Mouse (Mus musculus): ENCODE measurements around the gene Tmed10. TPM values are rescaled to one million over a fixed set of nuclear protein-coding genes. Genes with fewer than 3 reads are reported as not detected.

Gene Tmed10
- polyA plus RNA-seq, 1 experiment, result 59.6 TPM

DNA sequence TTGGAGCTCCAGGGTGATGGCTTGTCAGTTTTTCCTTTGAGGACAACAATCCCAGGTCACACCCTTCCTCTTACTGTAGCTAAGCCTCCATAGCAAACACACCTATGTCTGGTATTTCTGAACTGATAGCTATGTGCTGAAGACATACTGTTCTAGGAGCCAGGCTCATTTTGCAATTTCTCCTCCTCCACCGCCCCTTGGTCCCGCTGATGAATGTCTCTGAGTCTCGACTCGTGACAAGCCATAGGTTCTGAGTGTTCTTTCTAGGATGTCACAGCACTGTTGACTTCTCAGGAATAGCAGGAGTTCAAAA lies 23.3 kb upstream of the Tmed10 start:
- H3K4me3 ChIP-seq (replicated peaks; ENCODE audit: control insufficient read depth, low read depth, low read length), result no peak overlapping the region
- no peak overlapping the region for H3K27ac ChIP-seq (ENCODE audit: control insufficient read depth, insufficient read depth, low read depth, low read length, poor library complexity)
- no peak for TF ChIP-seq CTCF (IDR thresholded peaks at IDR 0.05; ENCODE audit: control insufficient read depth, insufficient read depth, low read length)
- no peak for TF ChIP-seq POLR2A (IDR thresholded peaks at IDR 0.05; ENCODE audit: borderline replicate concordance, control insufficient read depth, low read depth, low read length)
- 55% methylated on average over 4 of the region's 4 CpGs for WGBS
- H3K4me1 ChIP-seq (ENCODE audit: control insufficient read depth, insufficient read depth, low read length), result peaks cover 3% of the 10 kb centered on the region; the same call in 1 of the 2 replicates

DNA sequence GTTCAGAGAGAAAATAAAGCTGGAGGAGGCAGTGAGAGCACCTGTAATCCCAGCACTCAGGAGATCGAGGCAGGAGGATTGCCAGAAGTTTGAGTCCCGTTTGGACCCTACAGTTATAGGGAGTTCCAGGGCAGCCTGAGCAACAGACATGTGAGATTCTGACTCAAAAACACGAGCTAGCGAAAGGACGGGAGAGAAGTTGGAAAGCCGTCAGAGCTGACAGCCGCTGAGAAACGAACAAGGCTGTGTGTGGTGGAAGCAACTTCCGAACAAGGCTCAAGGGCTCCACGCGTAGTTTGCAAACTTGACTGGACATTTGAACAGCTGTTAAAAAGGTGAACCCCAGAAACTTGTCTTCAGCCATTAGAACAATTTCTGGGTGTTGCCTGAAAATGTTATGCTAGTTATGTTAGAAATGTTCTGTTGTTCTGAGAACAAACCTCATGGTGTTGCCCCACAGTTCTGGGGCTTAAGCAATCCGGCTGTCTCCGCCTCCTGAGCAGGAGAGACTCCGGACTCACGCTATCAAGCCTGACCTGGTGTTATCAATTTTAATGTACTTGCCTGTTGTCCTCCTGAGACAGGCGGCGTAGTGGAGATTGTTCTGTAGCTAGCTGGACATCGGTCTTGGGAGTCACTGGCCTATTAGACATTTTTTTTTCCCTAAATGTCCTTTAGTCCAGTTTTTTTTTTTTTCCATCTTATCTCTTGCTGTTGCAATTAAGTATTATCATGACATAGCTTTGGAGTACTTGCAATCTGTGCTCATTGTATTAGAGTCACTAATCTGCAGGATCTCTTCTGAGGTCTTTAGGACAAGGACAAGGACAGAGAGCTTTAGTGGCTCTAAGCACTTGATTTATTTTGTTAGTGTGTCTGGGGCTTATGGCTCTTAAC lies 22.7 kb upstream of the Tmed10 start:
- TF ChIP-seq CTCF (IDR thresholded peaks at IDR 0.05; ENCODE audit: control insufficient read depth, insufficient read depth, low read length) (no peak), POLR2A (IDR thresholded peaks at IDR 0.05; ENCODE audit: borderline replicate concordance, control insufficient read depth, low read depth, low read length) (no peak)
- 44% methylated on average over 18 of the region's 18 CpGs for WGBS
- peaks cover 6% of the 10 kb centered on the region; the same call in 1 of the 2 replicates for H3K4me1 ChIP-seq (ENCODE audit: control insufficient read depth, insufficient read depth, low read length)
- H3K4me3 ChIP-seq (replicated peaks; ENCODE audit: control insufficient read depth, low read depth, low read length), result peak overlapping the region; percentile 2
- H3K27ac ChIP-seq (ENCODE audit: control insufficient read depth, insufficient read depth, low read depth, low read length, poor library complexity), result peak overlapping the region; percentile 88

DNA sequence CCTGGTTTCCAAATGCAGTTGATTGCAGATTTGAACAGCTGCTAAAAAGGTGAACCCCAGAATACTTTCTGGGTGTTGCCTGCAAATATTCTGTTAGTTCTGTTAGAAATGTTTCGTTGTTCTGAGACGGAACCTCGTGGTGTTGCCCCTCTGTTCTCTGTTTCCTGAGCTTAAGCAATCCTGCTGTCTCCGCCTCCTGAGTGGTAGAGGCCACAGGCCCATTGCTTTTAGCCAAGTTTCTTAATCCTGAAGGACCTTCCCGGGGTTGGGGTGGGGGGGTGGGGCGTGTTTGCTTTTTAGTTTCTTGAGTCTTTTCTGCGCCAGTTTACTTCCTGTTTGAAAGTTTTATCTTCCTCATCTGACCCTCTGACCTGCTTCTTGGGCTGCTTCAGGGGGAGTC lies 19.3 kb upstream of the Tmed10 start:
- peak overlapping the region; percentile 92 for H3K27ac ChIP-seq (ENCODE audit: control insufficient read depth, insufficient read depth, low read depth, low read length, poor library complexity)
- 12% methylated on average over 7 of the region's 7 CpGs for WGBS
- peaks cover 9% of the 10 kb centered on the region; the same call in 1 of the 2 replicates for H3K4me1 ChIP-seq (ENCODE audit: control insufficient read depth, insufficient read depth, low read length)
- no peak overlapping the region for H3K4me3 ChIP-seq (replicated peaks; ENCODE audit: control insufficient read depth, low read depth, low read length)
- TF ChIP-seq POLR2A (IDR thresholded peaks at IDR 0.05; ENCODE audit: borderline replicate concordance, control insufficient read depth, low read depth, low read length), result no peak
- no peak for TF ChIP-seq CTCF (IDR thresholded peaks at IDR 0.05; ENCODE audit: control insufficient read depth, insufficient read depth, low read length)

DNA sequence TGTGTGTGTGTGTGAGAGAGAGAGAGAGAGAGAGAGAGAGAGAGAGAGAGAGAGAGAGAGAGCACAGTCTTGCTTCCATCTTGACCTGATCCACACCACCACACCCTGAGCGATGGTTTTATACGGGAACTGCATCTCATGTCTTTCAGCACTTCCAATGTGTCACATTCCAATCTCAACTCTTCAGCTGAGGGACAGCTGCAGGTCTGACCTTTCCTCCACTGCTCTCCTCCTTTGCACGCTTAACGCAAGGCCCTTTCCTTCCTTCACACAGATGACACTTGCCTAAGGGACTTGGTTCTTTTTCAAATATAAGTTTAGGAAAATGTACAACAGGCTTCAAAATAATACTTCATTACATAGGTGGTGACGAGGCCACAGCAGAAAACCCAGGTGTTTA lies 18.9 kb upstream of the Tmed10 start:
- no peak for TF ChIP-seq POLR2A (IDR thresholded peaks at IDR 0.05; ENCODE audit: borderline replicate concordance, control insufficient read depth, low read depth, low read length)
- no peak for TF ChIP-seq CTCF (IDR thresholded peaks at IDR 0.05; ENCODE audit: control insufficient read depth, insufficient read depth, low read length)
- H3K4me3 ChIP-seq (replicated peaks; ENCODE audit: control insufficient read depth, low read depth, low read length), result peak overlapping the region; percentile 55
- H3K27ac ChIP-seq (ENCODE audit: control insufficient read depth, insufficient read depth, low read depth, low read length, poor library complexity), result peak overlapping the region; percentile 83
- peaks cover 9% of the 10 kb centered on the region; the same call in 1 of the 2 replicates for H3K4me1 ChIP-seq (ENCODE audit: control insufficient read depth, insufficient read depth, low read length)
- 50% methylated on average over 5 of the region's 5 CpGs for WGBS

DNA sequence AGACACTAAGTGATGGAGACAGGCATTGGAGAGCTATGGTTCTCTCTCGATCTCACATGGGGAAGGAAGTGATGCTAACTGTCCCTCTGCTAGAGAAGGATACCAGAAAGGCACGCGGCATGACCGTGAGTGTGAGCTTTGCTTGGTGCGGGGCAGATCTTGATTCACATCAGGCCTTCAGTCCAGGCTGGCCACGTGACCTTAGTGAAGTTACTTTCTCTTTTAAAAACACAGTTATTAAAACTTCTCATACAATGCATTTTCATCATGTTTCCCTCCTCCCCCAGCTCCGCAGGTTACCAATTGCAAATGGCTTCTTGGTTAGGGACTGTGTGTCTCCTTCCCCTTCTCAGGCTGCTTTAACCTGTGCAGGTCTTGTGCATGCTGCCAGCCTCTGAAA lies 16.5 kb upstream of the Tmed10 start:
- TF ChIP-seq POLR2A (IDR thresholded peaks at IDR 0.05; ENCODE audit: borderline replicate concordance, control insufficient read depth, low read depth, low read length) (no peak), CTCF (IDR thresholded peaks at IDR 0.05; ENCODE audit: control insufficient read depth, insufficient read depth, low read length) (no peak)
- Histone ChIP-seq H3K27ac (ENCODE audit: control insufficient read depth, insufficient read depth, low read depth, low read length, poor library complexity) (no peak overlapping the region; the same call in 1 of the 2 replicates), H3K4me1 (ENCODE audit: control insufficient read depth, insufficient read depth, low read length) (peaks cover 7% of the 10 kb centered on the region; the same call in 1 of the 2 replicates), H3K4me3 (replicated peaks; ENCODE audit: control insufficient read depth, low read depth, low read length) (no peak overlapping the region)
- 20% methylated on average over 7 of the region's 7 CpGs for WGBS

DNA sequence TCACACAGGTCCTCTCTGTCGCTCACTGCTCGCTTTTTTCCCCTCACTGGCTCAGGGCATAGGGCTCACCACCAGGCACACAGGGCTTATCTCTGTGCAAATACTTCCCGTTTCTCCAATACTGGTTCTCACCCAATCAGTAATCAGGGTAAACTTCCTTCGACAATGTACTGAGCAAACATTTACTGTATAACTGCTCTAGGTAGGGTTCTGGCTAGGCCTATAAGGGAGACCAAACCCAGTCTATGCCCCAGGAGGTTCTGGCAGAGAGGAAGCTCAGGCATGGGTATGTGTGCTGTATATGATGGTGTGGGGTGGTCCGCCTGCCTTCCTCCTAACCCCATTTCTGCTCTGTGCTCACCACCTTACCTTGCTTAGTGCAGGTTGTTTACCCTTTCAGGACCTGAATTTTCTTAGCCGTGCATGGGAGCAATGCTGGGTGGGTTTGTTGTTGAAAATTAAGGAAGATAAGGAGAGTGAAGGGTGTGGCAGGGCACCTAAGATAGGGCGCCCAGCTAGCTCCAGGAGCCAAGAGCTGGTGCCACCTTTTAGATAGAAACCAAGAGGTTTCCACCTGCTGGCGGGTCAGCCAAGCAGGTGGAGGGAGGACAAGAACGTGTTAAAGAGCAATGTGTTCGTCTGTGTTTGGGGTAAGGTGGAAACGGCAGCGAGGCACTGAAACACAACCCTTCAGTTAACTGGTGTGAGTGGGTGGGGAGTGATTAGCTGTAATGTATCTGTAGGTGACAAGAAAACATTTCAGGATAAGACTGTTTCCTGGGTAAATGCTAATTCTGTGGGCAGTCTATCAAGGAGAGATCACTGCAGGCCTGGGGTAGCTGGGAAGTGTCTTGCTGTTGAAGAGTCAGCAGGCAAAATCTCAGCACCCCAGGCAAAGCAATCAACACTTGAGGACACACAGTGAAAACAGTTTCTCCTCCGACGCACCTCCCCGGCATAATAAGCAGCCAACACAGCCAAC lies 14.8 kb upstream of the Tmed10 start:
- 36% methylated on average over 15 of the region's 15 CpGs for WGBS
- H3K27ac ChIP-seq (ENCODE audit: control insufficient read depth, insufficient read depth, low read depth, low read length, poor library complexity), result peak overlapping the region; percentile 49; the same call in 1 of the 2 replicates

DNA sequence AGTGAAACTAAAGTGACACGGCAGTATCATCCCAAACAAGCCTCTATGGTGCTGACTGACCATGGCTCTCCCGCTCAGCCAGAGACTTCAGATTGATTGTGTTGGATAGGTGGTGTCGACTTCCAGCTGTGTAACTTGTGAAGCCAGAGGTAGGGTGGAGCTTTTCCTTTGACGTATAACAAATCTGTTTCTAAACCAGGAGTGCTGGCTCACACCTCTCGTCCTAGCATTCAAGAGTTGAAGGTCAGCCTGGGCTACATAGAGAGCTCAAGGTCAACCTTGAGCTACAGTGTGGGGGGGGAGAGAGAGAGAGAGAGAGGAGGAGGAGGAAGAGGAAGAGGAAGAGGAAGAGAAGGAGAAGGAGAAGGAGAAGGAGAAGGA lies 11.3 kb upstream of the Tmed10 start:
- WGBS, result 52% methylated on average over 5 of the region's 5 CpGs
- TF ChIP-seq POLR2A (IDR thresholded peaks at IDR 0.05; ENCODE audit: borderline replicate concordance, control insufficient read depth, low read depth, low read length) (no peak), CTCF (IDR thresholded peaks at IDR 0.05; ENCODE audit: control insufficient read depth, insufficient read depth, low read length) (no peak)
- no peak overlapping the region for H3K4me3 ChIP-seq (replicated peaks; ENCODE audit: control insufficient read depth, low read depth, low read length)
- peaks cover 2% of the 10 kb centered on the region for H3K4me1 ChIP-seq (ENCODE audit: control insufficient read depth, insufficient read depth, low read length)
- peak overlapping the region; percentile 89; the same call in 1 of the 2 replicates for H3K27ac ChIP-seq (ENCODE audit: control insufficient read depth, insufficient read depth, low read depth, low read length, poor library complexity)

More for the DNA sequence above, 14.8 kb upstream of the Tmed10 start:
- Histone ChIP-seq H3K4me1 (ENCODE audit: control insufficient read depth, insufficient read depth, low read length) (peaks cover 7% of the 10 kb centered on the region; the same call in 1 of the 2 replicates), H3K4me3 (replicated peaks; ENCODE audit: control insufficient read depth, low read depth, low read length) (no peak overlapping the region)
- TF ChIP-seq POLR2A (IDR thresholded peaks at IDR 0.05; ENCODE audit: borderline replicate concordance, control insufficient read depth, low read depth, low read length), result no peak

Data from bone marrow, adult 2 months (tissue).